Mouse (Mus musculus) embryonic facial prominence, embryonic 11.5 days (tissue): ENCODE results near the gene Oit1. TPM values are rescaled to one million over a fixed set of nuclear protein-coding genes. Genes with fewer than 3 reads are reported as not detected.

Source experiments
- ATAC-seq: fragments of 200-750 bp; cut with Nextera tagmentation; replicated peaks from 2 replicates; pipeline ENCODE4 v1.8.0; 2017; ENCODE audit warnings: low read depth; ENCODE audit not compliant: insufficient number of reproducible peaks, low FRiP score, low TSS enrichment
- DNase-seq: peaks from one replicate; pipeline ENCODE4 v3.0.0-alpha.2; 2015; ENCODE audit warnings: low spot score
- H3K27ac ChIP-seq: fragments of 300-500 bp; sonication (generic); replicated peaks from 2 replicates; pipeline ENCODE4 v1.5.1; 2014; ENCODE audit warnings: mild to moderate bottlenecking, low read depth, low read length, control low read depth
- H3K27me3 ChIP-seq: fragments of 300-500 bp; sonication (generic); 2 replicates; pipeline ENCODE4 v1.6.1; 2014; ENCODE audit warnings: mild to moderate bottlenecking, low read length, moderate library complexity, mixed read lengths; ENCODE audit not compliant: control insufficient read depth, insufficient read depth
- H3K36me3 ChIP-seq: fragments of 300-500 bp; sonication (generic); replicated peaks from 2 replicates; pipeline ENCODE4 v1.6.1; 2014; ENCODE audit warnings: low read depth, mild to moderate bottlenecking, low read length, moderate library complexity, mixed read lengths; ENCODE audit not compliant: control insufficient read depth, insufficient read depth
- H3K4me1 ChIP-seq: fragments of 300-500 bp; sonication (generic); 2 replicates; pipeline ENCODE4 v1.6.1; 2014; ENCODE audit warnings: low read length, mixed read lengths; ENCODE audit not compliant: control insufficient read depth, insufficient read depth
- H3K4me2 ChIP-seq: fragments of 300-500 bp; sonication (generic); 2 replicates; pipeline ENCODE4 v1.6.1; 2014; ENCODE audit warnings: low read depth, mild to moderate bottlenecking, control low read depth, low read length, moderate library complexity
- H3K4me3 ChIP-seq: fragments of 300-500 bp; sonication (generic); 2 replicates; pipeline ENCODE4 v1.5.1; 2014; ENCODE audit warnings: low read depth, low read length, control low read depth
- H3K9ac ChIP-seq: fragments of 300-500 bp; sonication (generic); replicated peaks from 2 replicates; pipeline ENCODE4 v1.6.1; 2014; ENCODE audit warnings: mild to moderate bottlenecking, control low read depth, low read length
- H3K9me3 ChIP-seq: fragments of 300-500 bp; sonication (generic); replicated peaks from 2 replicates; pipeline ENCODE4 v1.6.1; 2016; ENCODE audit warnings: mild to moderate bottlenecking, low read length, inconsistent platforms, mixed read lengths; ENCODE audit not compliant: control insufficient read depth
- WGBS: fragments of 180-500 bp; shearing (Covaris S2); extraction: QIAGEN DNeasy Blood & Tissue Kit; methylation state at CpG from one replicate; pipeline ENCODE4 v1.1.7; 2014; 5-methylcytosine and 5-hydroxymethylcytosine counted together
- polyA plus RNA-seq: library from polyadenylated mRNA; unstranded; fragments of >200 nt; fragmentation: Nextera tagmentation; extraction: Ambion mirVana; gene quantifications from 2 replicates; pipeline ENCODE4 v1.2.1, GENCODE M21; 2014

The Oit1 gene
- polyA plus RNA-seq, 1 experiment from 2014 or later: 0.22 TPM

DNA sequence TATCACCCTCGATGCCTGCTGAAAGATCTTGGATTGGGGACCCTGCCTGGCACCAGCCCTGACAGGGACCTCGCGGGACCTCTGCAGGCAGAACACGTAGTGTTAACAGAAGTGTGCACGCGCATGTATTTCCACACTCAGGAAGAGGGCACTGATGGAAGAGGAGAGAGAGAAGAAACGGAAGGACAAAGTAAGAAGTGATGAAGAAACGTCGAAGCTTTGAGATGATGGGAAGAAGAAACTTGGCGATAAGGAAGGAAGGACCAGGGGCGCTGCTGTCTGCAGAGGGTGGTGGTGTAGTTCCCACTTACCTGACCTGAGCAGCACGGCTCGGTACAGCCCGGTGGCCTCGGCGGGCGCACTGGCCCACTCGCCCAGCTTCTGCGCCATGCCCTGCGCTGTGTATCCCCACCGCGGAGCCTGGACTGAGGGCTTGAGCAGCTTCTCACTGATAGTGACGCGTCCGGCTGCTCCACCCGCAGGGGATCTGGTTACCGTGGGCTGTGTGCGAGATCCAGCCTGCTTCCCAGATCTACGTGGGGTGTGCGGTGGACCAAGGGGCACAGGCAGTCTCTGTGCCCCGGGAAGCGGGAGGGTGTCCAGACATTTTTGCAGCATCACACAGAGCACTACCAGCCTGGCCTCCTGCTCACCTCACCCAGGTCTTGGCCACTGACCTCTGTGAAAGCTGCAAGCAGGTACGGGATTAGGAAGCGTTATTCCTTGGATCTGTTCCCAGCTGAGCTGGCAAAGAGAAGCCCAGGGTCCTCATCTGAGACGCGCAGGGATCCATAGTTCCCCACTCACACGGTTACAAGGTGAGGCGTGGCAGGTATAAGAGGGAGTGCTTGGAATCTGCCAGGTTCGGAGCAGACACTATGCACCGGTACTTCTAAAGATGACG lies 61.1 kb downstream of the Oit1 start, which contains the start of gene Fam107a:
TSS of gene Fam107a (minus strand) at position 830 of the 904 bp plus-strand sequence.
- no peak for DNase-seq
- H3K27ac ChIP-seq: no peak within 1 kb of the TSS
- 11% methylated on average over 40 of the region's 41 CpGs for WGBS

DNA sequence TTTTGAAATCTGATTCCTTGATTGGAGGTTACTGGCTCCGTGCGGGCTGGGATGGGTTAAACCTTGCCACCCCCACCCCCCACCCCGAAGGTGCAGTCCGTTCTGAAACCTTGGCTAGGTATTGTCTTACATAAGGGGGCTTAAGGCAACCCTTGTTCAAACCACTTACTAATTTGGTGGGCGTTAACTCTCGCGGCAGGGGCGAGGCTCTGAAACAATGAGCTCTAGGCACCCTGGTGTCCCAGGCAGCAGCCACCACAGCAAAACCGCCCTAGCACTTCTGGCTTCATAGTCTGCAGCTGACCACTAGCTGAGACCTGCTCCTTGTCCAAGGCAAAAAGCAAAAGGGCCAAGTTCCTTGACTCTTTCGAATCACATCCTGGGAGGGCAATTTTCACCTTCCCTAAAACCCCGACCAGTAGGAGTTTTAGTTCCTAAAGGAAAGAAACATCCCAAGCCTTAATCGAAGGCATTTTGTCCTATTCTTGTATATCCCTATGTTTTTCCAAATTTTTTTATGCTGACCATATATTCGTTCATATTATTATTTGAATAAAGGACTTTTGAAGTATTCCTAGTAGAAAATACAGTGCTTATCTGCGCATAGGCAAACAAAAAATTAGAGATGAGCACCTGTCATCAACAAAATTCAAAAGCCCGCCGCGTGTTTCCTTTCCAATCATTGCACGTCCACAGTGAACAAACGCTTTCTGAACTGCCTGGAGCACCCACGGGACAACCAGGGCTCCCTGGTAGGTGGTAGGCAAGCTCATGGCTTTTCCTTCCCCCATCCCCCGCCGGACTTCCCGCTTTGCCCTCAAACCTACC lies 62.0 kb downstream of the Oit1 start:
- Histone ChIP-seq H3K9ac (no peak overlapping the region; the same call in 1 of the 2 replicates), H3K9me3 (no peaks in the 10 kb centered on the region), H3K4me1 (no peaks in the 10 kb centered on the region; the same call in 1 of the 2 replicates), H3K4me2 (peak overlapping the region; percentile 29), H3K27me3 (peaks cover 7% of the 10 kb centered on the region), H3K4me3 (peak overlapping the region; percentile 22), H3K36me3 (no peaks in the 10 kb centered on the region), H3K27ac (no peak overlapping the region)
- WGBS: 3% methylated on average over 23 of the region's 23 CpGs
- 0 out of 2 replicates have a peak, but pooled peaks have one; percentile 36 for ATAC-seq
- peak; percentile 50 for DNase-seq

More for the DNA sequence above, 61.1 kb downstream of the Oit1 start, which contains the start of gene Fam107a:
- H3K4me2 ChIP-seq: peak within 1 kb of the TSS; percentile 29
- H3K9ac ChIP-seq: peak within 1 kb of the TSS; percentile 5; the same call in 1 of the 2 replicates
- no peaks in the 10 kb centered on the region for H3K9me3 ChIP-seq
- H3K27me3 ChIP-seq: peaks cover 7% of the 10 kb centered on the region
- no peaks in the 10 kb centered on the region; the same call in 1 of the 2 replicates for H3K4me1 ChIP-seq
- ATAC-seq: peak; percentile 74
- H3K36me3 ChIP-seq: no peaks in the 10 kb centered on the region
- H3K4me3 ChIP-seq: peak within 1 kb of the TSS; percentile 22

DNA sequence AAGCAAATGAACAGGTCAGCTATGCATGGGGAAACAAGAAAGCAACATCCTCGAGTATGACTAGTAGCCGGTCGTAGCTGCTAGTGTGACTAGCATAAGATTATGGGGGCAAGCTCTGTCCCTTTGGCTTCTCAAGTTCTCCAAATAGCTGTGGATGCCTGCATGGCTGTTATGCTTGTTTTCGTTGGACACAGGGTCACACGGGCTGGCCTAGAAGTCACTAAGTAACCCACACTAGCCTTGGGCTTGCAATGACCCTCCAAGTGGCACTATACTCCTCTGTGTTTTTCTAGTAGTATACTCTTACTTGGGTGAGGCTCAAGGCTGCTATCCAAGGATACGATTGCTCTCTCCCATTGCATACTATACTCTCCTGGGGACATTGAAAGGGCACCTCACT lies 63.4 kb downstream of the Oit1 start:
- Histone ChIP-seq H3K27me3 (peaks cover 7% of the 10 kb centered on the region), H3K4me1 (no peaks in the 10 kb centered on the region; the same call in 1 of the 2 replicates), H3K9me3 (no peaks in the 10 kb centered on the region), H3K36me3 (no peaks in the 10 kb centered on the region), H3K4me3 (no peak overlapping the region), H3K9ac (no peak overlapping the region), H3K27ac (no peak overlapping the region), H3K4me2 (no peak overlapping the region)
- ATAC-seq: no peak
- no peak for DNase-seq
- 74% methylated on average over 6 of the region's 6 CpGs for WGBS

DNA sequence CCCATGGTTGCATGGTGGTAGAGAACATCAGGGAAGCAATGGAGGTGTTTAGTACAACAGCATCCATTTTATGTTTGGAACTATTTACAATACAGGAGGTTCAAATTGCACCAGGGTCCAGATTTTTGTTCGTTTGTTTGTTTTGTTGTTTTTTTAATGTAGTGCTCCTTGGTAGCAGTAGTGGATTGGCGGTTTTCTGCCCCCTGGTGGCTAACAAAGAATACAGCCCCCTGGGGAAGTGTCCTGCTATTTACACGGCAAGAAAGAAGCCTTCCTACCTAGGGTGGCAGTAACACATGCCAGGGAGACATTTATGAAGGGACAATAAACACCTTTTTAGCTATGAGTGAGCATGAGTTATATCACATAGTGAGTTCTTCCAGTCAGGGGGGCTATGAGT lies 64.0 kb downstream of the Oit1 start:
- H3K9me3 ChIP-seq: no peaks in the 10 kb centered on the region
- no peaks in the 10 kb centered on the region for H3K36me3 ChIP-seq
- DNase-seq: peak; percentile 40

DNA sequence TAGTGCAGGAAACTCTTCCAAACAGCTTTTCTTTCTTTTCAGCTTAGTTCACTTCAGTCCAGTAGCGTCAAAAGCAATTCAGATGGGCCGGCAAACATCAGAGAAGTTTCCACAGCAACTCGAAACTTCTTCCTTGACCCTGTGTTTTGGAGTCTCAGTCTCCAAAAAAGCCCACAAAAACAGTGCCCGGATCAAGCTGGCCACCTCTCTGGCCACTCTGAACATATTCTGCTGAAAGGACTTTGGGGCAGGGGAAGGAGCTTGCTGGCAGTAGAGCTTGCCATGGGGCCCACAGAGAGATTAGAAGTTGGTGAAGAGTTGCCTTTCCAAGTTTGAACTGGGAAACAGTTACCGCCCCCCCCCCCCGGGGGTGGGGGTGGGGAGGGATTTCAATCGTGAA lies 64.7 kb downstream of the Oit1 start:
- Histone ChIP-seq H3K36me3 (no peaks in the 10 kb centered on the region), H3K9ac (no peak overlapping the region), H3K27ac (no peak overlapping the region), H3K9me3 (no peaks in the 10 kb centered on the region), H3K4me1 (no peaks in the 10 kb centered on the region; the same call in 1 of the 2 replicates), H3K4me3 (no peak overlapping the region), H3K27me3 (peaks cover 7% of the 10 kb centered on the region), H3K4me2 (no peak overlapping the region)
- 36% methylated on average over 7 of the region's 7 CpGs for WGBS
- DNase-seq (no peak), ATAC-seq (no peak)

More for the DNA sequence above, 64.0 kb downstream of the Oit1 start:
- Histone ChIP-seq H3K9ac (no peak overlapping the region), H3K4me3 (no peak overlapping the region), H3K27me3 (peaks cover 7% of the 10 kb centered on the region), H3K4me2 (no peak overlapping the region), H3K27ac (no peak overlapping the region), H3K4me1 (no peaks in the 10 kb centered on the region; the same call in 1 of the 2 replicates)
- WGBS: 36% methylated on average over 3 of the region's 3 CpGs
- no peak for ATAC-seq

- Histone ChIP-seq H3K27ac (no peak overlapping the region), H3K4me3 (no peak overlapping the region), H3K9me3 (no peaks in the 10 kb centered on the region), H3K9ac (no peak overlapping the region), H3K4me2 (no peak overlapping the region), H3K36me3 (no peaks in the 10 kb centered on the region), H3K4me1 (no peaks in the 10 kb centered on the region), H3K27me3 (no peaks in the 10 kb centered on the region)
- whole genome bisulfite sequencing: 21% methylated on average over 9 of the region's 9 CpGs
- DNase-seq (no peak), ATAC-seq (no peak)
Measured at GRCm38 (mm10) chr14:8309621-8310141, 68.9 kb downstream of the Oit1 start.

- H3K9me3 ChIP-seq: no peaks in the 10 kb centered on the region
- WGBS: 65% methylated on average over 3 of the region's 3 CpGs
- H3K4me3 ChIP-seq: no peak overlapping the region
- H3K9ac ChIP-seq: no peak overlapping the region
- H3K36me3 ChIP-seq: no peaks in the 10 kb centered on the region
- no peak for ATAC-seq
- H3K4me2 ChIP-seq: no peak overlapping the region
- no peaks in the 10 kb centered on the region for H3K4me1 ChIP-seq
- H3K27me3 ChIP-seq: no peaks in the 10 kb centered on the region
- no peak for DNase-seq
- no peak overlapping the region for H3K27ac ChIP-seq
Measured at GRCm38 (mm10) chr14:8308650-8309049, 69.9 kb downstream of the Oit1 start.
